Mouse (Mus musculus) liver, embryonic 16.5 days (tissue): Measurements from ENCODE around the gene Txnrd2. TPM values are rescaled to one million over a fixed set of nuclear protein-coding genes. Genes with fewer than 3 reads are reported as not detected.

Source experiments
- ATAC-seq: fragments of 200-750 bp; cut with Nextera tagmentation; 2 replicates; pipeline ENCODE4 v1.8.0; 2017; ENCODE audit warnings: low read depth, mild to moderate bottlenecking, moderate number of reproducible peaks, moderate library complexity
- H3K27ac ChIP-seq: fragments of 300-500 bp; sonication (generic); 2 replicates; pipeline ENCODE4 v1.5.1; 2014; ENCODE audit warnings: mild to moderate bottlenecking, low read length
- H3K27me3 ChIP-seq: fragments of 300-500 bp; sonication (generic); 2 replicates; pipeline ENCODE4 v1.6.1; 2014; ENCODE audit warnings: low read depth, low read length, mixed read lengths; ENCODE audit not compliant: control insufficient read depth, insufficient read depth
- H3K36me3 ChIP-seq: fragments of 300-500 bp; sonication (generic); 2 replicates; pipeline ENCODE4 v1.6.1; 2014; ENCODE audit warnings: mild to moderate bottlenecking; ENCODE audit not compliant: control insufficient read depth, insufficient read depth
- H3K4me1 ChIP-seq: fragments of 300-500 bp; sonication (generic); 2 replicates; pipeline ENCODE4 v1.6.1; 2014; ENCODE audit warnings: low read depth, low read length, mixed read lengths; ENCODE audit not compliant: control insufficient read depth
- H3K4me2 ChIP-seq: fragments of 300-500 bp; sonication (generic); 2 replicates; pipeline ENCODE4 v1.6.1; 2014; ENCODE audit warnings: low read depth, low read length, mixed read lengths
- H3K4me3 ChIP-seq: fragments of 300-500 bp; sonication (generic); 2 replicates; pipeline ENCODE4 v1.5.1; 2014; ENCODE audit warnings: low read depth, mild to moderate bottlenecking, low read length
- H3K9ac ChIP-seq: fragments of 300-500 bp; sonication (generic); 2 replicates; pipeline ENCODE4 v1.6.1; 2014; ENCODE audit warnings: low read depth, low read length
- H3K9me3 ChIP-seq: fragments of 300-500 bp; sonication (generic); replicated peaks from 2 replicates; pipeline ENCODE4 v1.6.1; 2016; ENCODE audit warnings: low read length; ENCODE audit not compliant: control insufficient read depth
- WGBS: fragments of 180-500 bp; shearing (Covaris S2); extraction: QIAGEN DNeasy Blood & Tissue Kit; methylation state at CpG from one replicate; pipeline ENCODE4 v1.1.7; 2014; ENCODE audit not compliant: insufficient replicate concordance; 5-methylcytosine and 5-hydroxymethylcytosine counted together
- polyA plus RNA-seq: library from polyadenylated mRNA; unstranded; fragments of >200 nt; fragmentation: Nextera tagmentation; extraction: Ambion mirVana; gene quantifications from 2 replicates; pipeline ENCODE4 v1.2.1, GENCODE M21; 2015

The Txnrd2 gene
- polyA plus RNA-seq, 1 experiment from 2014 or later: 98.3 TPM

DNA sequence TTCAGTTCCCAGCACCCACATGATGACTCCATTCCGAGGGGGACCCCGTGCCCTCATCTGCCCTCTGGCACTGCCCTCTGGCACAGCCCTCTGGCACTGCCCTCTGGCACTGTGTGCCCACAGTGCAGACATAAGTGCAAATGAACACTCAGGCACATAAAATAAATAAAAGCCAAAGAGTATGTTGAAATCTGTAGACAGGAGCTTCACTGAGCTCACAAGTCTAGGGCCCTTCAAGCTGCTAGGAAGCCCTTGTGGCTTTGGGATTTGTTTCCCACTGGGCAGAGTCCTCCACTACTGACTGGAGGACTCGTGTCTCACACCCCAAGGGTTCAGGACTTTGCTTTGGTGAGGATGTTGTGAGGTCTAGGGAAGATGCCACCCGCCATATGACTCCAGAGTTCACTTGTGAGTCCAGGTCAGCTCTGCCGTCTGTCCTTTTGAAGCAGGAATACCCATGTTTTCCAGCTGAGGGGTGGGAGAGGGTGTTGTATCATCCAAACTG is 1.9 kb downstream of the Txnrd2 start:
- Histone ChIP-seq H3K27ac (peak overlapping the region; percentile 99), H3K4me2 (peak overlapping the region; percentile 89), H3K9ac (peak overlapping the region; percentile 81), H3K36me3 (peaks cover 14% of the 10 kb centered on the region), H3K9me3 (no peaks in the 10 kb centered on the region), H3K4me1 (peaks cover 56% of the 10 kb centered on the region), H3K4me3 (peak overlapping the region; percentile 93), H3K27me3 (no peaks in the 10 kb centered on the region)
- ATAC-seq: no peak
- WGBS: 57% methylated on average over 5 of the region's 5 CpGs

DNA sequence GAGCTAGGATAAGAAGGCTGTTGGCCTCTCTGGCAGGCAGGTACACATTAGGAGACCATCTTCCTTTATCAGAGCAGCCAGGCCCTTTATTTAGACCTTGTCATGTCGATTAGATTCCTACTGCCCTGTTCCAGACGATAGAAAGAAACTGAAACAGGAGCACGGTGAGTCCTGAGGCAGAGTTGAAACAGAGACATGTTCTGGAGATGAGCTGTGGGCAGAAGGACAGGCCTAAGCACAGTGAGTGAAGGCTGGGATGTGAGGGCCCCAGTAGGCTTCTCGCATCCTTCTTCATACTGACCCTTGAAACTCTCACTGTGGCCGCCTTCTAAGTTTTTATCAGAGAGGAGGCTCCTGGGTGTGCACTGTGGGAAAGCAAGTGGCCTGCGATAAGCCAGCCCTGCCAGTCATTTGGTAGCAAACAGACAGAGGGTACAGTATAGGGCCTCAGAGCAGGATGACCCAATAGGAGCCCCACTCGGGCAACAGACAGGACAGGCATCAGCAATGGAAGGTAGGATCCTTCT is 2.4 kb downstream of the Txnrd2 start:
- peaks cover 10% of the 10 kb centered on the region for H3K36me3 ChIP-seq
- H3K4me1 ChIP-seq: peaks cover 52% of the 10 kb centered on the region
- no peaks in the 10 kb centered on the region for H3K27me3 ChIP-seq
- H3K27ac ChIP-seq: peak overlapping the region; percentile 99
- peak overlapping the region; percentile 89 for H3K4me2 ChIP-seq
- ATAC-seq: peak; percentile 92
- H3K4me3 ChIP-seq: peak overlapping the region; percentile 93
- WGBS: 20% methylated on average over 7 of the region's 7 CpGs
- no peaks in the 10 kb centered on the region for H3K9me3 ChIP-seq
- H3K9ac ChIP-seq: peak overlapping the region; percentile 81

DNA sequence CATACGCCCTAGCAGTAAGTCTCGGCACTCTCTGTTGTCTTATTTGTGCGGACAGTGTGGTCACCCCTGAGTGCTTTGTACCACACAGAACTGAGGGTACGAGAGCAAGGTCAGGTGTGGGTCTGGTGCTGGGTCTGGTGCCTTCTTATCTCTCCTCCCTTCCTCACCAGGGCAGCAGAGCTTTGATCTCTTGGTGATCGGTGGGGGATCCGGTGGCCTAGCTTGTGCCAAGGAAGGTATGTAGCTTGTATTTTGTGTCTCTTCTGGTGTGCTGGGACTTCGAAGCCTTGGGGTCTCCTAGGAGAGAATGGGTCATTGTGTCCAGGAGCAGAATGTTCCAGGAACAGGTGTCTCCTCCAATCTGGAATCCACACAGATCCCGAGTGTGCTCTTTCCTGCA is 3.5 kb downstream of the Txnrd2 start:
- peak overlapping the region; percentile 93 for H3K4me3 ChIP-seq
- H3K4me1 ChIP-seq: peaks cover 44% of the 10 kb centered on the region
- peak overlapping the region; percentile 99 for H3K27ac ChIP-seq
- no peaks in the 10 kb centered on the region for H3K9me3 ChIP-seq
- H3K36me3 ChIP-seq: peaks cover 13% of the 10 kb centered on the region
- peak overlapping the region; percentile 81 for H3K9ac ChIP-seq
- no peaks in the 10 kb centered on the region for H3K27me3 ChIP-seq
- 40% methylated on average over 8 of the region's 8 CpGs for WGBS
- no peak for ATAC-seq
- peak overlapping the region; percentile 89 for H3K4me2 ChIP-seq

DNA sequence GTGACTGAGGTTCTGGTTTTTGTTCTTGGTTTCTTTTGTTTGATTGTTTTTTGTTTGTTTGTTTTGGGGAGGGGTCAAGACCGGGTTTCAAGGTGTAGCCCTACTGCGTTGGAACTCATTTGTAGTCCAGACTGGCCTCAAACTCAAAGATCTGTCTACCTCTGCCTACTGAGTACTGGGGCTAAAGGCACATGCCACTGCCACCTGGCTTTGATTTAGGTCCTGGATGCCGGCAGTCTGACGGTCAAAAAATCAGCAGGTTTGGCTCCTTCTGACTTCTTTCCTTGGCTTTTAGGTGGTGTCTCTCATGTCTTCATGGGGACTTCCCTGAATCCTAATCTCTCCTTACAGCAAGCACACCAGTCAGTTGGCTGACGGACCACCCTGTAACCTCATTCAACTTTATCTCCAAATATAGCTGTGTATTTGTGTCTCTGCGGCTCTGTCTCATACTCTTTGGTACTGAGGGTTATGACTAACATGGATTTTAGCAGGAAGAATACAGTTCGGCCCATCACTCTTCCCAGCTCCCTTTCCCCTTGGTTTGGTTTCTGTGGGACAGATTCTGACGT is 4.5 kb downstream of the Txnrd2 start:
- H3K27ac ChIP-seq: peak overlapping the region; percentile 99
- no peaks in the 10 kb centered on the region for H3K27me3 ChIP-seq
- H3K4me3 ChIP-seq: peak overlapping the region; percentile 93
- ATAC-seq: no peak
- WGBS: 36% methylated on average over 8 of the region's 8 CpGs
- peak overlapping the region; percentile 81 for H3K9ac ChIP-seq
- peak overlapping the region; percentile 89 for H3K4me2 ChIP-seq
- H3K36me3 ChIP-seq: peaks cover 23% of the 10 kb centered on the region
- H3K9me3 ChIP-seq: no peaks in the 10 kb centered on the region
- H3K4me1 ChIP-seq: peaks cover 35% of the 10 kb centered on the region

DNA sequence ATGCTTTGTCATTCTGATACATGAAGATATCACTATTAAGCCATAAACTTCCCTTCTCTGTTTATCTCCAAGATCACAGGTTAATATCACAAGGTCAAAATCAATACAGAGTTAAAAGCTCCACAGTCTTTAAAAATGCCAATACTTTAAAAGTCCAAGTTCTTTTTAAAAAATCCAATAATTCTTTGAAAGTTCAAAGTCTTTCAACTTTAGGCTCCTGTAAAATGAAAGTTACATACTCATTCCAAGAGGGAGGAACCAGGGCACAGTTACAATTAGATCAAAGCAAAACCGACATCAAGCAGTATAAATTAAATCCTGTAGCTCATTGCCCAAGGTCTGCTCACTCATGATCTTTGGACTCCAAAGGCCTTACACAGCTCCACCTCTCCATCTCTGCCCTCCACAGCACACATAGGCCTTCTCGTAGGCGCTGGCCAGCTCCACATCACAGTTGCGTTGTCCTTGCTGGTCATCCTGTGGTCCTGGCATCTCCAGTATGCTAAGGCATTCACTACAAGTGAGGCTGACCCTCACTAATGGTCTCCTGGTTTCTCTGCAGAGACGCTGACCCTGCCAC is 7.2 kb downstream of the Txnrd2 start:
- H3K4me2 ChIP-seq: no peak overlapping the region
- H3K36me3 ChIP-seq: peaks cover 49% of the 10 kb centered on the region
- ATAC-seq: no peak
- 93% methylated on average over 5 of the region's 5 CpGs for WGBS
- H3K4me1 ChIP-seq: peaks cover 18% of the 10 kb centered on the region
- H3K27me3 ChIP-seq: no peaks in the 10 kb centered on the region
- no peak overlapping the region for H3K27ac ChIP-seq
- H3K4me3 ChIP-seq: no peak overlapping the region
- H3K9ac ChIP-seq: no peak overlapping the region
- H3K9me3 ChIP-seq: no peaks in the 10 kb centered on the region

DNA sequence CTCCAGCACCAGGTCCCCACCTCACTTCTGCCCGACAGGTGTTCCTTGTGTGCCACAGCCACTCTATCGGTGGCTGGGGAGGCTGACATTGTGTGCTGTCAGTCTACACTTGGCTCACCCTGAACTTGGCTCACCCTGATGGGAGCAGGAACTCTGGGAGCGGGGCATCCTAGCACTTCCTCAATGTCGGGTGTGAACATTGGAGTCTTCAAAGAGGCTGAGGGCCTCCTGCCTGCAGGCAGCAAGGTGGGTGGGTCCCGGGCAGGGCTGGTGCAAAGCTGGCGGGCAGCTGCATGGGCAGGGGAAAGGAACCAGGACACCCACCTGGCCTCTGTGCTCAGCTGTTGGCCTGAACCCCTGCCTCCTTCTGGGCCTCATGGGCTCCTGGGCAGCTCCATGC is 9.9 kb downstream of the Txnrd2 start:
- Histone ChIP-seq H3K9me3 (no peaks in the 10 kb centered on the region), H3K9ac (no peak overlapping the region), H3K4me1 (peaks cover 14% of the 10 kb centered on the region), H3K36me3 (peaks cover 66% of the 10 kb centered on the region), H3K4me2 (no peak overlapping the region), H3K4me3 (no peak overlapping the region), H3K27me3 (no peaks in the 10 kb centered on the region), H3K27ac (no peak overlapping the region)
- 91% methylated on average over 6 of the region's 6 CpGs for WGBS
- ATAC-seq: no peak

DNA sequence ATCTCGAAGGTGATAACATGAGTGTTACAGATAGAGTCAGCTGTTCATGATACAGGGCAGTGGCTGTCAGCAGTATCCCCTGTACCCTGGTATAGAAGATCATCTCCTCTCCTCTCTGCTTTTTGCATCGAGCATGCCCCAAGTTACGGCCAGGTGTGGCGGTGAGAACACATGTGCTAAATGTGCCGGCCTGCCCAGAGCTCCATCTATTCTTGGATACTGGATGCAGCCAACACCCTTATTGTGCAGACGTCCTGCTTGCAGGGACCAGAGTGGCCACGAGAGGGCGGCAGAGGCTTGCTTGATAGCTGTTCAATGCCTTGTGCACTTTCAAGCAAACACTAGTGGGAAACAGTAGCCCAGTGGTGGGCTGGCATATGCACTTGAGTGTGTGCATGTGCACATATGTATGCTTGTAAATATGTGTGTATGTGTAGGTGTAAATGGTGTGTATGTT is 17.2 kb downstream of the Txnrd2 start:
- H3K4me2 ChIP-seq: no peak overlapping the region
- no peaks in the 10 kb centered on the region for H3K27me3 ChIP-seq
- H3K4me3 ChIP-seq: no peak overlapping the region
- no peak overlapping the region for H3K9ac ChIP-seq
- WGBS: 19% methylated on average over 8 of the region's 8 CpGs
- no peak overlapping the region for H3K27ac ChIP-seq
- H3K4me1 ChIP-seq: no peaks in the 10 kb centered on the region
- H3K36me3 ChIP-seq: peaks cover 72% of the 10 kb centered on the region
- peak; percentile 67 for ATAC-seq
- no peaks in the 10 kb centered on the region for H3K9me3 ChIP-seq

DNA sequence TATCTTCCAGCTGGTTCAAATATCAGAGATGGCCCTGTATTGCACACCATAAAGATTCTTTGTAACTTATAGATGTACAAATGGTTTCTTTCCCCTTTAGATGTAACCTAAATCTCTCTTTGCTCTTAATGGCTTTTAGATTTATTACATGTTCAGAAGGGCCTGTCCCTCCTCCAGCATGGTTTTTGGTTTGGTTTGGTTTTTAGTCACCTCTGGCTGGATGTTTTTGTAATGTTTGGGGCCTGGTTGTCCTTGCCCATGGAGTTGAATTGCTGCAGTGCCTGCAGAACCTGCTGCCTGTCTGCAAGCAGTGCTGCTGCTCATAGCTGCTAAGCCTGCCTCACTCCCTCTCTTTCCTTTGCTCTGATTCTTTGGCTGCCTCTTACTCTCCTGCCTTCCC is 21.1 kb downstream of the Txnrd2 start:
- H3K9ac ChIP-seq: no peak overlapping the region
- H3K27ac ChIP-seq: no peak overlapping the region
- no peak overlapping the region for H3K4me3 ChIP-seq
- H3K36me3 ChIP-seq: peaks cover 73% of the 10 kb centered on the region
- no peaks in the 10 kb centered on the region for H3K9me3 ChIP-seq
- H3K4me1 ChIP-seq: no peaks in the 10 kb centered on the region
- H3K4me2 ChIP-seq: no peak overlapping the region
- no peak for ATAC-seq
- H3K27me3 ChIP-seq: no peaks in the 10 kb centered on the region

DNA sequence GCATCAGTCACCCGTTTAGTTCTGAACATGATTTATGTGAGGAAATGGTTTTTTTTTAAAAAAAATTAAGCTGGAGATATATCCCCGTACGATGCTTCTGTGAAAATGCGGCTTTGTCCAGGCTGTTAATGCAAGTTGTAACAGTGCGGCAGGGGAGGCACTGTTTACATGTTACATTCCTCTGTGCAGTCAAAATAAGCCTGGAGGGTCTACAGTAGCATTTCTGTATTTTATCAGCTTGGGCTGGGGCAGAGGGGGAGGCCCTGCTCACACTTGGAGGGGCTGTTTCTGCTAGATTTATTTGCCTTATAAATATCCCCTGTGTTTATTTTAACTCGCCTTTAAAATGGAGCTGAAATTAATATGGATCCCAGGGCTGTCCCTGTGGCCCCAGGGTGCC is 21.9 kb downstream of the Txnrd2 start:
- peaks cover 72% of the 10 kb centered on the region for H3K36me3 ChIP-seq

More for the DNA sequence above, 21.9 kb downstream of the Txnrd2 start:
- Histone ChIP-seq H3K4me3 (no peak overlapping the region), H3K9ac (no peak overlapping the region), H3K27me3 (no peaks in the 10 kb centered on the region), H3K9me3 (no peaks in the 10 kb centered on the region), H3K4me1 (no peaks in the 10 kb centered on the region), H3K4me2 (no peak overlapping the region), H3K27ac (no peak overlapping the region)
- no peak for ATAC-seq
- WGBS: 76% methylated on average over 6 of the region's 6 CpGs
